Mouse (Mus musculus) stomach, postnatal 0 days (tissue): ENCODE measurements around the gene Lat. TPM values are rescaled to one million over a fixed set of nuclear protein-coding genes. Genes with fewer than 3 reads are reported as not detected.

Experiments used
- ATAC-seq: fragments of 200-750 bp; cut with Nextera tagmentation; 2 replicates; pipeline ENCODE4 v1.8.0; 2017; ENCODE audit not compliant: low FRiP score, low TSS enrichment
- DNase-seq: peaks from one replicate; pipeline ENCODE4 v3.0.0-alpha.2; 2016; ENCODE audit warnings: low spot score
- H3K27ac ChIP-seq: fragments of 300-500 bp; sonication (generic); replicated peaks from 2 replicates; pipeline ENCODE4 v1.5.1; 2014; ENCODE audit warnings: mild to moderate bottlenecking, control low read depth
- H3K27me3 ChIP-seq: fragments of 300-500 bp; sonication (generic); 2 replicates; pipeline ENCODE4 v1.6.1; 2014; ENCODE audit warnings: low read length; ENCODE audit not compliant: control insufficient read depth, insufficient read depth
- H3K36me3 ChIP-seq: fragments of 300-500 bp; sonication (generic); 2 replicates; pipeline ENCODE4 v1.6.1; 2014; ENCODE audit warnings: low read length, mixed read lengths; ENCODE audit not compliant: control insufficient read depth, insufficient read depth
- H3K4me1 ChIP-seq: fragments of 300-500 bp; sonication (generic); replicated peaks from 2 replicates; pipeline ENCODE4 v1.6.1; 2014; ENCODE audit warnings: antibody characterized with exemption; ENCODE audit not compliant: control insufficient read depth, insufficient read depth
- H3K4me2 ChIP-seq: fragments of 300-500 bp; sonication (generic); replicated peaks from 2 replicates; pipeline ENCODE4 v1.6.1; 2014; ENCODE audit warnings: low read depth, mild to moderate bottlenecking, control low read depth, moderate library complexity
- H3K4me3 ChIP-seq: fragments of 300-500 bp; sonication (generic); 2 replicates; pipeline ENCODE4 v1.5.1; 2014; ENCODE audit warnings: low read depth, low read length, control low read depth
- H3K9ac ChIP-seq: fragments of 300-500 bp; sonication (generic); 2 replicates; pipeline ENCODE4 v1.6.1; 2014; ENCODE audit warnings: mild to moderate bottlenecking, low read length, control low read depth, mixed read lengths
- H3K9me3 ChIP-seq: fragments of 300-500 bp; sonication (generic); 2 replicates; pipeline ENCODE4 v1.6.1; 2016; ENCODE audit warnings: low read length; ENCODE audit not compliant: control insufficient read depth
- CTCF ChIP-seq: IDR thresholded peaks from 2 replicates; pipeline ENCODE4 v1.5.1; 2016; ENCODE audit warnings: antibody characterized with exemption, low read depth, mild to moderate bottlenecking, moderate library complexity
- EP300 ChIP-seq: optimal IDR thresholded peaks from 2 replicates; pipeline ENCODE3; 2016; ENCODE audit warnings: antibody characterized with exemption
- WGBS: fragments of 180-500 bp; shearing (Covaris S2); extraction: QIAGEN DNeasy Blood & Tissue Kit; methylation state at CpG from one replicate; pipeline ENCODE4 v1.1.7; 2014; 5-methylcytosine and 5-hydroxymethylcytosine counted together
- polyA plus RNA-seq: library from polyadenylated mRNA; unstranded; fragments of >200 nt; fragmentation: Nextera tagmentation; extraction: Ambion mirVana; gene quantifications from 2 replicates; pipeline ENCODE4 v1.2.1, GENCODE M21; 2015

Lat gene
- polyA plus RNA-seq, 1 experiment from 2014 or later: 0.21 TPM

GRCm38 (mm10) chr7:126363038-126363437 lies 6.3 kb downstream of the Lat start:
- H3K9ac ChIP-seq: no peak overlapping the region
- TF ChIP-seq EP300: no peak
- TF ChIP-seq CTCF: no peak
- no peak for DNase-seq
- H3K4me3 ChIP-seq: no peak overlapping the region
- ATAC-seq: no peak
- no peak overlapping the region for H3K4me2 ChIP-seq
- no peaks in the 10 kb centered on the region for H3K4me1 ChIP-seq
- 77% methylated on average over 6 of the region's 6 CpGs for WGBS
- no peaks in the 10 kb centered on the region for H3K36me3 ChIP-seq
- no peak overlapping the region for H3K27ac ChIP-seq
- no peaks in the 10 kb centered on the region for H3K9me3 ChIP-seq
- no peaks in the 10 kb centered on the region for H3K27me3 ChIP-seq

- 64% methylated on average over 13 of the region's 13 CpGs for WGBS
- no peak overlapping the region for H3K27ac ChIP-seq
- TF ChIP-seq EP300: no peak
- TF ChIP-seq CTCF: no peak
These were observed 10.3 kb downstream of the Lat start for GRCm38 (mm10) chr7:126359049-126359448.

GRCm38 (mm10) chr7:126358413-126358812 lies 11.0 kb downstream of the Lat start:
- H3K27me3 ChIP-seq: no peaks in the 10 kb centered on the region
- H3K9ac ChIP-seq: no peak overlapping the region
- H3K4me1 ChIP-seq: no peaks in the 10 kb centered on the region
- no peaks in the 10 kb centered on the region for H3K9me3 ChIP-seq
- DNase-seq: no peak
- WGBS: 94% methylated on average over 9 of the region's 9 CpGs
- no peak overlapping the region for H3K27ac ChIP-seq
- no peak overlapping the region for H3K4me2 ChIP-seq
- no peak overlapping the region for H3K4me3 ChIP-seq
- no peak for ATAC-seq
- H3K36me3 ChIP-seq: no peaks in the 10 kb centered on the region
- TF ChIP-seq EP300 (no peak), CTCF (no peak)

More at GRCm38 (mm10) chr7:126359049-126359448, 10.3 kb downstream of the Lat start:
- DNase-seq (no peak), ATAC-seq (no peak)
- Histone ChIP-seq H3K4me2 (no peak overlapping the region), H3K36me3 (no peaks in the 10 kb centered on the region), H3K4me1 (no peaks in the 10 kb centered on the region), H3K4me3 (no peak overlapping the region), H3K9me3 (no peaks in the 10 kb centered on the region), H3K27me3 (no peaks in the 10 kb centered on the region), H3K9ac (no peak overlapping the region)

GRCm38 (mm10) chr7:126357838-126358237 lies 11.5 kb downstream of the Lat start:
- WGBS: 74% methylated on average over 6 of the region's 6 CpGs
- TF ChIP-seq CTCF: no peak
- Histone ChIP-seq H3K9ac (no peak overlapping the region), H3K27me3 (no peaks in the 10 kb centered on the region), H3K27ac (no peak overlapping the region), H3K9me3 (no peaks in the 10 kb centered on the region), H3K4me2 (no peak overlapping the region), H3K4me1 (no peaks in the 10 kb centered on the region), H3K36me3 (no peaks in the 10 kb centered on the region), H3K4me3 (no peak overlapping the region)
- DNase-seq (no peak), ATAC-seq (no peak)

- TF ChIP-seq CTCF (no peak), EP300 (no peak)
- DNase-seq (no peak), ATAC-seq (no peak)
- Histone ChIP-seq H3K4me1 (no peaks in the 10 kb centered on the region), H3K9me3 (no peaks in the 10 kb centered on the region), H3K9ac (no peak overlapping the region), H3K27me3 (no peaks in the 10 kb centered on the region), H3K36me3 (no peaks in the 10 kb centered on the region), H3K4me3 (no peak overlapping the region), H3K27ac (no peak overlapping the region), H3K4me2 (no peak overlapping the region)
- WGBS: 53% methylated on average over 7 of the region's 7 CpGs
These were observed 12.4 kb downstream of the Lat start for GRCm38 (mm10) chr7:126356793-126357591.

- H3K9me3 ChIP-seq: no peaks in the 10 kb centered on the region
- 41% methylated on average over 5 of the region's 5 CpGs for WGBS
- TF ChIP-seq EP300: no peak
- no peak for TF ChIP-seq CTCF
- H3K27me3 ChIP-seq: no peaks in the 10 kb centered on the region
- no peaks in the 10 kb centered on the region for H3K36me3 ChIP-seq
- no peak overlapping the region for H3K4me3 ChIP-seq
- H3K27ac ChIP-seq: no peak overlapping the region
- no peak overlapping the region for H3K9ac ChIP-seq
- no peak overlapping the region for H3K4me2 ChIP-seq
- no peaks in the 10 kb centered on the region for H3K4me1 ChIP-seq
- DNase-seq: no peak
- ATAC-seq: no peak
These were observed 13.3 kb downstream of the Lat start for GRCm38 (mm10) chr7:126355847-126356597.
